Mouse (Mus musculus): ENCODE measurements at regions not wholly inside any gene's neighbourhood (a gene's known extent, or its start where the extent isn't known, plus 50 kb on each side); places are given as distances from the start of the nearest gene placed in this dataset.

DNA sequence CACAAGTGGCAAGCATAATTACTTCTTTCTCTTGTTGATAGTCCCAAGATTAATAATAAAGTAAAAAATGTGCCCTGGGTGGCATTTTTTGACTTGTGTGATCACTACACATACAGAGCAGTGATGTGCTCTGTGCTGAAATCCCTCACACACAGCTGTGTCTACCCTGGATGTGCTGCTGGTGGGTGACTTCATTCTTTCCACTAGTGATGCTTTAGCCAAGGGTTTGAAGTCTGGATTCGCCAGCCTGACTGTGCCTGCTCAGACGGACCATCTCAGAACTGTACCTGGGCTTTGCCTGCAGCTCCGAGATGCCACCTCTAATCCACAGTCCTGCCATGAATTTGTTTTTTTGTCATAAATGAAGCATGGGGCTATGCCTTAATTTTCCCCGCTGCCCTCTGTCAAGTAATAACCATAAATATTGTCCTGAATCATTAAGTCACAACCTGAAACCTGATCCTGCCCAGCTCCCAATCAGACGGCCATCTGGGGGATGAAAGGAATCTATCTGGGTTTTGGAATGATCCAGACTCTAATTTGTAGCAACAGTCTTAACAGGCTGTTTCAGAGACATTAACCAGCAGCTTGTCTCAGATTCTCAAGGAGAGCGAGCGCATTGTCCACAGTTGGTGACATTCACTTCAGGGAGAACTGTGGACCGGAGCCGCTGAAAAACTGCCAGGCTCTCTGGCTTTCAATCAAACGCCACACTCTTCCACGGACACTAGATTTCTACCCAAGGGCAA lies 330.1 kb upstream of the Npvf start:
- no peak for TF ChIP-seq CTCF (conservative IDR thresholded peaks at IDR 0.05; ENCODE audit: insufficient read depth, insufficient read length, low read depth, low read length)
- TF ChIP-seq POLR2A (IDR thresholded peaks at IDR 0.05; ENCODE audit: low read depth, low read length), result no peak

Data from kidney, adult 2 months (tissue).